Mouse (Mus musculus): ENCODE data around the gene Dand5. TPM values are rescaled to one million over a fixed set of nuclear protein-coding genes. Genes with fewer than 3 reads are reported as not detected.
A peak's percentile ranks its signal among the peaks of the same experiment; 100 is the strongest.
"Not testable (repeated sequence)": the region's sequence is repeated elsewhere in the genome, so short reads cannot be mapped to it uniquely, and the experiment has no call there.

The Dand5 gene
- total RNA-seq, 2 experiments from 2014 or later = 9.7 to 11.1 TPM

DNA sequence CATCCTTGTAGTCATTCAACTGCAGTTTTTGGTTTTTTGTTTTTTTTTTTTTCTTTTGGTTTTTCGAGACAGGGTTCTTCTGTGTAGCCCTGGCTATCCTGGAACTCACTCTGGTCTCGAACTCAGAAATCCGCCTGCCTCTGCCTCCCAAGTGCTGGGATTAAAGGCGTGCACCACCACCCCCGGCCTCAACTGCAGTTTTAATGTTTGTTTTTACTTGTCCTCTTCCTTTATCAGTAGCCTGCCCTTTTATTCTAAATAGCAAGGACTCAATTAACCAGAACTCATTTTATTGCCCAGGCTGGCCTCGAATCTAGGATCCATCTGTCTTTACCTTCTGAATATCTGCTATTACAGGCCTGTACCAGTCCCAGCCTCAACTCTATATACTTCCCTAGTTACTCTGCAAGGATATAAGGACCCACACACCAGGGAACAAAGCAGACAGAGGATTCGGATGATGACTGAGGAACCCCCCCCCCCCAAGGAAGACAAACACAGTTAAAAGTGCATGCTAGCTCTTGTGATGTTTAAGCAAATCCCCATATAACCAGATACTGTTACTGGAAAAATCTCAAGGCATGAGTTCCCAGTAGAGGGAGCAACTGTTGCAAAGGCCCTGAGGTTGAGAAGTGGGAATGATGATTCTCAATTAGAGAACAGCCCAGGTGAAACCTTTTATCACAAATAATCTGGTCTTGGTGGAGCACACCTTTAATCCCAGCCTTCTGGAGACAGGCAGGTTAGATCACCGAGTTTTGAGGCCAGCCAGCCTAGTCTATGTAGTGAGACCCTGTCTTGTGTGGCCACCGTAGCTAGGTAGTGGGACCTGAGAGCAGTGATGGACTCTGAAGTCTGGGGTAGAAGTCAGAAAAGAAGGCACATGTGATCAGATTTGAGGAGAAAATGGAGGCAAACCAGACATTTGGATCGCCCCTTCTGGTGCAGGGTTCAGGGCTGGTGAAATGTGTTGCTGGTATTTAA, 10.4 kb upstream of the Dand5 start:
- H3K4me3 ChIP-seq = peak overlapping the region; percentile 96
- no peak for DNase-seq (ENCODE audit: extremely low spot score in 1 of 2, low spot score in 2 of 2)
- intact Hi-C loops (cut with DNase I) = no loop called here
- no peak; the same call in none of the 2 replicates for TF ChIP-seq CTCF (IDR thresholded peaks at IDR 0.05)
- peak overlapping the region; percentile 94 for H3K27ac ChIP-seq

GRCm38 (mm10) chr8:84832034-84832717, 9.6 kb upstream of the Dand5 start:
- intact Hi-C loops (cut with DNase I) = no loop called here
- TF ChIP-seq CTCF (IDR thresholded peaks at IDR 0.05) = no peak
- Histone ChIP-seq H3K4me3 (peak overlapping the region; percentile 96), H3K27ac (peak overlapping the region; percentile 94)
- DNase-seq (ENCODE audit: extremely low spot score in 1 of 2, low spot score in 2 of 2) = peak; percentile 78 to 82

DNA sequence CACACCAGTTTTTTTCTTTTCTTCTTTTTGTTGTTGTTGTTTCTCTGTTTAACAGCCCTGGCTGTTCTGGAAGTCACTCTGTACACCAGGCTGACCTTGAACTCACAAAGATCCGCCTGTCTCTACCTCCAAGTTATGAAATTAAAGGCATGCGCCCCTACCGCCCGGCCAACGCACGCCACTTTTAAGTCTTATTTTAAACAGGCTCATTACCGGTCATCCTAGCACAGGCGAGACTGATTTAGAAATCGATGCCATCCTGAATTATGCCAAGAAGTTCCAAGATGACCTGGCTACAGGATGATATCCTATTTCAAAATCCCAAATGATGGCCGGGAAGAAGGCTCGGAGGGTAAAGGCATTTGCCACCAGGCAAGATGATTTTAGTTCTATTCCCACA, 8.9 kb upstream of the Dand5 start, which contains the start of gene Gadd45gip1:
TSS of gene Gadd45gip1 (plus strand) at position 33 of the 400 bp plus-strand sequence.
- no peak for DNase-seq (ENCODE audit: extremely low spot score in 1 of 2, low spot score in 2 of 2)
- H3K4me3 ChIP-seq = peak within 1 kb of the TSS; percentile 96
- H3K27ac ChIP-seq = peak within 1 kb of the TSS; percentile 94
- peak; percentile 9 for TF ChIP-seq CTCF (IDR thresholded peaks at IDR 0.05)
- intact Hi-C loops (cut with DNase I) = no loop called here

- intact Hi-C loops (cut with DNase I); DNase-seq (ENCODE audit: extremely low spot score in 1 of 2, low spot score in 2 of 2); H3K27ac ChIP-seq; H3K4me3 ChIP-seq: not testable (repeated sequence)
Measured at GRCm38 (mm10) chr8:84826518-84826917, 3.9 kb upstream of the Dand5 start.

DNA sequence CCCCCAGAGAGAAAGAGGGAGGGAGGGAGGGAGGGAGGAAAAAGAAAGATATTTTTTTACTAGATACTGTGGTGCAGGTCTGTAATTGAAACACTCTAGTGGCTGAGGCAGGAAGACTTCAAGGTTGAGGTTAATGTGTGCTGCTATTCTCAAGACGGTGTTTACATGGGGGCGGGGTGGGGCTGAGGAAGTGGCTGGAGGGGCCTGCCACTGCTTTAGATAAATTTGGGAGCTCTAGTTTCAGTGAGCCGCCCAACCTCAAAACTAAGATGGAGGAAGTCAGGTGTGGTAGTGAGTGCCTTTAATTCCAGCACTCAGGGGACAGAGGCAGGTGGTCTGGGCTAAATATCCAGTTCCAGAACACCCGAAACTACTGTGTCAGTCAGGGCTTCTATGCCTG, 3.0 kb upstream of the Dand5 start:
- TF ChIP-seq CTCF (IDR thresholded peaks at IDR 0.05) = no peak
- DNase-seq (ENCODE audit: extremely low spot score in 1 of 2, low spot score in 2 of 2) = no peak

GRCm38 (mm10) chr8:84823653-84824052, 1.0 kb upstream of the Dand5 start:
- TF ChIP-seq CTCF (IDR thresholded peaks at IDR 0.05) = peak; percentile 75
- Histone ChIP-seq H3K4me3 (peak overlapping the region; percentile 31; the same call in 1 of the 2 replicates), H3K27ac (no peak overlapping the region)
- DNase-seq (ENCODE audit: extremely low spot score in 1 of 2, low spot score in 2 of 2) = peak; percentile 62 to 63
- intact Hi-C loops (cut with DNase I) = no loop called here

More for the DNA sequence above, 3.0 kb upstream of the Dand5 start:
- intact Hi-C loops (cut with DNase I) = no loop called here
- no peak overlapping the region for H3K27ac ChIP-seq
- H3K4me3 ChIP-seq = no peak overlapping the region

DNA sequence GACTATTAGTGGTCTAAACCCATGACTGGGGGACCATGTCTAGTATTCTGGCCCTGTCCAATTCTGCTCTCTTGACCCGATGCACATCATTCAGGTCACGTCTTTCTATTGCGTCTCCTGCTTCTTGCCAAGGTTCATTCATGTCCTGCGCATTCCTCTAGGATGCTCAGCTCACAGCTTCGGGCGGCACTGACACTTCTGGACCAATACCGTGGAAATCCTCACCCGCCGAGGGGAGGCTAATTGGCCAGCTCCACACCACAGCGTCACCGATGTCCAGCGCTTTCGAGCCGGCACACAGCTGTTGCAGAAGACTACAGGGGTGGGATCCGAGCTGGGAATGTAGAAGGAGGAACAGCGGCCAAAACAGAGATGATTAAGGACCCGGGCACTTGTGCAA, 6.5 kb downstream of the Dand5 start:
- TF ChIP-seq CTCF (IDR thresholded peaks at IDR 0.05) = no peak
- intact Hi-C loops (cut with DNase I) = no loop called here
- H3K27ac ChIP-seq = no peak overlapping the region
- no peak for DNase-seq (ENCODE audit: extremely low spot score in 1 of 2, low spot score in 2 of 2)
- no peak overlapping the region for H3K4me3 ChIP-seq

- Histone ChIP-seq H3K4me3 (no peak overlapping the region), H3K27ac (peak overlapping the region; percentile 48; the same call in 1 of the 2 replicates)
- TF ChIP-seq CTCF (IDR thresholded peaks at IDR 0.05) = peak; percentile 99
- DNase-seq (ENCODE audit: extremely low spot score in 1 of 2, low spot score in 2 of 2) = peak; percentile 91 to 99
- intact Hi-C loops (cut with DNase I) = no loop called here
Measured at GRCm38 (mm10) chr8:84815547-84815946, 7.1 kb downstream of the Dand5 start.

GRCm38 (mm10) chr8:84814555-84815441, 7.8 kb downstream of the Dand5 start:
- H3K4me3 ChIP-seq = no peak overlapping the region
- TF ChIP-seq CTCF (IDR thresholded peaks at IDR 0.05) = no peak
- no peak for DNase-seq (ENCODE audit: extremely low spot score in 1 of 2, low spot score in 2 of 2)
- intact Hi-C loops (cut with DNase I) = no loop called here
- H3K27ac ChIP-seq = peak overlapping the region; percentile 48

DNA sequence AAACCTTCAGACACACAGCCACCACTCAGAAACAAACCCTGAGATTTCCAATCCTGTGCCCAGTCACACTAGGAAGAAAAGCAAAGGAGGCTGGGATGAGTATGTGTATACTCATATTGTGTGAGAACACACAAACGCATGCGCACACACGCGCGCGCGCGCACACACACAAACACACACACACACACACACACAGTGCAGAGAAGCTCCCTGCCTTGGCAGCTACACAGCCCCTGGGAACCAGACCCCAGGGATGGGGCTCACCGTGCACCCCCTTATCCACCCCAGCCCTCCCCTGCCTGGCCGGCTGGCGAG, 8.4 kb downstream of the Dand5 start:
- Histone ChIP-seq H3K4me3 (no peak overlapping the region), H3K27ac (peak overlapping the region; percentile 48)
- DNase-seq (ENCODE audit: extremely low spot score in 1 of 2, low spot score in 2 of 2) = no peak
- TF ChIP-seq CTCF (IDR thresholded peaks at IDR 0.05) = no peak
- intact Hi-C loops (cut with DNase I) = no loop called here

DNA sequence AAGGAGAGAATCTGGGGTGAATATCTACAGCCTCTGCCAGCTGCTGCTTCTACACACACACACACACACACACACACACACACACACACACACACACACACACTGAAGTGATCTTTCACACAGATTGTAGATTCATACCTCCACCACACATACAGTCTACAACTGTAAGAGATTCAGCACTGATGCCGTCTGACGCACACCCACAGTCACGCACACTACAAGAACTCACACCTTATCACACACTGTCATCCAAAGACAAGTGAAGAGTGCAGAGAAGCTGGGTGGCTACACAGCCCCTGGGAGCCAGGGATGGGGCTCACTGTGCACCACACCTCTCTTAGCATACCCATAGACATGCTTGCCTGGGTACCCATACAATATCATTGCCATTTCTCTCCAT, 8.8 kb downstream of the Dand5 start:
- intact Hi-C loops (cut with DNase I) = loop anchor here (1.0 to 2.0 kb wide), 4 partner anchors 105 to 222 kb away; no protein-coding TSS in a partner anchor
- no peak overlapping the region for H3K4me3 ChIP-seq
- DNase-seq (ENCODE audit: extremely low spot score in 1 of 2, low spot score in 2 of 2) = no peak
- H3K27ac ChIP-seq = no peak overlapping the region
- TF ChIP-seq CTCF (IDR thresholded peaks at IDR 0.05) = no peak
